Mouse (Mus musculus): ENCODE results near the gene Tmem175. TPM values are rescaled to one million over a fixed set of nuclear protein-coding genes. Genes with fewer than 3 reads are reported as not detected.
"Not testable (repeated sequence)": the region's sequence is repeated elsewhere in the genome, so short reads cannot be mapped to it uniquely, and the experiment has no call there.

Tmem175 gene
- total RNA-seq (2021) = 10 to 100 TPM; 36.9 to 38.7 TPM

- intact Hi-C loops (cut with DNase I) = no loop called here
- DNase-seq (ENCODE audit: extremely low spot score in 1 of 2, low spot score in 2 of 2) = peak; percentile 87 to 96
Observed at GRCm38 (mm10) chr5:108629634-108630483, at the start of gene Tmem175, which contains the start of gene Gak. Tmem175 (plus strand) TSS chr5:108629770. Gak (minus strand) TSS chr5:108629755.

GRCm38 (mm10) chr5:108581361-108581891, 48.1 kb upstream of the Tmem175 start:
- intact Hi-C loops (cut with DNase I) = no loop called here
- DNase-seq (ENCODE audit: extremely low spot score in 1 of 2, low spot score in 2 of 2) = peak in 1 of 2 experiments; percentile 5

- DNase-seq (ENCODE audit: extremely low spot score in 1 of 2, low spot score in 2 of 2) = no peak
- intact Hi-C loops (cut with DNase I) = loop anchor here (10.0 kb wide), 1 partner anchor 265 kb away; no protein-coding TSS in a partner anchor
Observed at GRCm38 (mm10) chr5:108599923-108600322, 29.6 kb upstream of the Tmem175 start.

- DNase-seq (ENCODE audit: extremely low spot score in 1 of 2, low spot score in 2 of 2) = no peak
- intact Hi-C loops (cut with DNase I) = no loop called here
Observed at GRCm38 (mm10) chr5:108602537-108602936, 27.0 kb upstream of the Tmem175 start.

- DNase-seq (ENCODE audit: extremely low spot score in 1 of 2, low spot score in 2 of 2) = no peak
- intact Hi-C loops (cut with DNase I) = no loop called here
Observed at GRCm38 (mm10) chr5:108610426-108610825, 19.1 kb upstream of the Tmem175 start.

- intact Hi-C loops (cut with DNase I) = no loop called here
Observed at GRCm38 (mm10) chr5:108621870-108622269, 7.7 kb upstream of the Tmem175 start.

GRCm38 (mm10) chr5:108626050-108626660, 3.4 kb upstream of the Tmem175 start:
- DNase-seq (ENCODE audit: extremely low spot score in 1 of 2, low spot score in 2 of 2) = no peak
- intact Hi-C loops (cut with DNase I) = no loop called here

More at GRCm38 (mm10) chr5:108621870-108622269, 7.7 kb upstream of the Tmem175 start:
- DNase-seq (ENCODE audit: extremely low spot score in 1 of 2, low spot score in 2 of 2) = no peak

- intact Hi-C loops (cut with DNase I) = no loop called here
Observed at GRCm38 (mm10) chr5:108628891-108629633, 508 bp upstream of the Tmem175 start.

GRCm38 (mm10) chr5:108633676-108634075, 4.1 kb downstream of the Tmem175 start:
- intact Hi-C loops (cut with DNase I) = no loop called here
- no peak for DNase-seq (ENCODE audit: extremely low spot score in 1 of 2, low spot score in 2 of 2)

More at GRCm38 (mm10) chr5:108628891-108629633, 508 bp upstream of the Tmem175 start:
- no peak for DNase-seq (ENCODE audit: extremely low spot score in 1 of 2, low spot score in 2 of 2)

GRCm38 (mm10) chr5:108634088-108634487, 4.5 kb downstream of the Tmem175 start:
- intact Hi-C loops (cut with DNase I); DNase-seq (ENCODE audit: extremely low spot score in 1 of 2, low spot score in 2 of 2): not testable (repeated sequence)

GRCm38 (mm10) chr5:108636172-108636571, 6.6 kb downstream of the Tmem175 start:
- intact Hi-C loops (cut with DNase I) = no loop called here
- DNase-seq (ENCODE audit: extremely low spot score in 1 of 2, low spot score in 2 of 2) = no peak

GRCm38 (mm10) chr5:108643674-108644073, 14.1 kb downstream of the Tmem175 start:
- intact Hi-C loops (cut with DNase I) = no loop called here
- DNase-seq (ENCODE audit: extremely low spot score in 1 of 2, low spot score in 2 of 2) = no peak

- DNase-seq (ENCODE audit: extremely low spot score in 1 of 2, low spot score in 2 of 2) = no peak
- intact Hi-C loops (cut with DNase I) = no loop called here
Observed at GRCm38 (mm10) chr5:108645651-108646342, 16.2 kb downstream of the Tmem175 start.

- DNase-seq (ENCODE audit: extremely low spot score in 1 of 2, low spot score in 2 of 2) = no peak
- intact Hi-C loops (cut with DNase I) = no loop called here
Observed at GRCm38 (mm10) chr5:108646343-108646660, 16.7 kb downstream of the Tmem175 start.

GRCm38 (mm10) chr5:108647311-108647710, 17.7 kb downstream of the Tmem175 start:
- intact Hi-C loops (cut with DNase I) = no loop called here
- DNase-seq (ENCODE audit: extremely low spot score in 1 of 2, low spot score in 2 of 2) = no peak

- no peak for DNase-seq (ENCODE audit: extremely low spot score in 1 of 2, low spot score in 2 of 2)
- intact Hi-C loops (cut with DNase I) = no loop called here
Observed at GRCm38 (mm10) chr5:108647820-108648465, 18.4 kb downstream of the Tmem175 start.

- no peak for DNase-seq (ENCODE audit: extremely low spot score in 1 of 2, low spot score in 2 of 2)
- intact Hi-C loops (cut with DNase I) = no loop called here
Observed at GRCm38 (mm10) chr5:108648937-108649576, 19.5 kb downstream of the Tmem175 start.

- intact Hi-C loops (cut with DNase I) = no loop called here
- DNase-seq (ENCODE audit: extremely low spot score in 1 of 2, low spot score in 2 of 2) = no peak
Observed at GRCm38 (mm10) chr5:108650341-108650740, 20.8 kb downstream of the Tmem175 start.

All from left cerebral cortex, postnatal 10 days (tissue).